Mouse (Mus musculus): Measurements from ENCODE around the gene Tmem269. TPM values are rescaled to one million over a fixed set of nuclear protein-coding genes. Genes with fewer than 3 reads are reported as not detected.

The Tmem269 gene
- 0.06 and 0.07 TPM in 2 replicates for polyA plus RNA-seq (2012; rRNA removed)

- 37% methylated on average over 11 of the region's 11 CpGs for WGBS
- Histone ChIP-seq H3K4me1 (ENCODE audit: control insufficient read depth, insufficient read depth, insufficient read length) (no peaks in the 10 kb centered on the region), H3K4me3 (ENCODE audit: extremely low read depth, insufficient read depth, insufficient read length) (no peak within 1 kb of the TSS), H3K27me3 (ENCODE audit: control insufficient read depth, insufficient read depth, low read length) (no peaks in the 10 kb centered on the region), H3K27ac (ENCODE audit: insufficient read depth, low read length) (no peak within 1 kb of the TSS), H3K36me3 (ENCODE audit: control insufficient read depth, insufficient read depth, low read length) (no peaks in the 10 kb centered on the region)
- no peak for TF ChIP-seq CTCF (IDR thresholded peaks at IDR 0.05; ENCODE audit: extremely low read depth, insufficient read depth, insufficient read length, insufficient replicate concordance)
- no peak for TF ChIP-seq POLR2A (IDR thresholded peaks at IDR 0.05; ENCODE audit: low read depth, low read length)
- no peak for DNase-seq (ENCODE audit: low read depth in 1 of 2, low spot score in 2 of 2)
Observed at GRCm38 (mm10) chr4:119218169-119218568, at the start of gene Tmem269. Tmem269 (minus strand) TSS chr4:119218217.

GRCm38 (mm10) chr4:119266606-119267005 is 48.6 kb upstream of the Tmem269 start:
- Histone ChIP-seq H3K4me3 (ENCODE audit: extremely low read depth, insufficient read depth, insufficient read length) (no peak overlapping the region), H3K4me1 (ENCODE audit: control insufficient read depth, insufficient read depth, insufficient read length) (no peaks in the 10 kb centered on the region), H3K27ac (ENCODE audit: insufficient read depth, low read length) (no peak overlapping the region), H3K36me3 (ENCODE audit: control insufficient read depth, insufficient read depth, low read length) (peaks cover 1% of the 10 kb centered on the region; the same call in 1 of the 2 replicates), H3K27me3 (ENCODE audit: control insufficient read depth, insufficient read depth, low read length) (no peaks in the 10 kb centered on the region)
- TF ChIP-seq CTCF (IDR thresholded peaks at IDR 0.05; ENCODE audit: extremely low read depth, insufficient read depth, insufficient read length, insufficient replicate concordance) (no peak), POLR2A (IDR thresholded peaks at IDR 0.05; ENCODE audit: low read depth, low read length) (no peak)
- no peak for DNase-seq (ENCODE audit: low read depth in 1 of 2, low spot score in 2 of 2)
- WGBS: 66% methylated on average over 13 of the region's 13 CpGs

GRCm38 (mm10) chr4:119263459-119263858 is 45.4 kb upstream of the Tmem269 start:
- H3K27me3 ChIP-seq (ENCODE audit: control insufficient read depth, insufficient read depth, low read length): no peaks in the 10 kb centered on the region
- WGBS: 79% methylated on average over 3 of the region's 3 CpGs
- no peaks in the 10 kb centered on the region for H3K36me3 ChIP-seq (ENCODE audit: control insufficient read depth, insufficient read depth, low read length)
- no peak overlapping the region for H3K27ac ChIP-seq (ENCODE audit: insufficient read depth, low read length)
- TF ChIP-seq POLR2A (IDR thresholded peaks at IDR 0.05; ENCODE audit: low read depth, low read length) (no peak), CTCF (IDR thresholded peaks at IDR 0.05; ENCODE audit: extremely low read depth, insufficient read depth, insufficient read length, insufficient replicate concordance) (no peak)
- no peak overlapping the region for H3K4me3 ChIP-seq (ENCODE audit: extremely low read depth, insufficient read depth, insufficient read length)
- no peaks in the 10 kb centered on the region for H3K4me1 ChIP-seq (ENCODE audit: control insufficient read depth, insufficient read depth, insufficient read length)
- no peak for DNase-seq (ENCODE audit: low read depth in 1 of 2, low spot score in 2 of 2)

GRCm38 (mm10) chr4:119262483-119262882 is 44.5 kb upstream of the Tmem269 start:
- no peak overlapping the region for H3K4me3 ChIP-seq (ENCODE audit: extremely low read depth, insufficient read depth, insufficient read length)
- 83% methylated on average over 5 of the region's 5 CpGs for WGBS
- DNase-seq (ENCODE audit: low read depth in 1 of 2, low spot score in 2 of 2): no peak
- H3K36me3 ChIP-seq (ENCODE audit: control insufficient read depth, insufficient read depth, low read length): no peaks in the 10 kb centered on the region
- TF ChIP-seq CTCF (IDR thresholded peaks at IDR 0.05; ENCODE audit: extremely low read depth, insufficient read depth, insufficient read length, insufficient replicate concordance) (no peak), POLR2A (IDR thresholded peaks at IDR 0.05; ENCODE audit: low read depth, low read length) (no peak)
- H3K4me1 ChIP-seq (ENCODE audit: control insufficient read depth, insufficient read depth, insufficient read length): no peaks in the 10 kb centered on the region
- H3K27me3 ChIP-seq (ENCODE audit: control insufficient read depth, insufficient read depth, low read length): no peaks in the 10 kb centered on the region
- no peak overlapping the region for H3K27ac ChIP-seq (ENCODE audit: insufficient read depth, low read length)

GRCm38 (mm10) chr4:119261087-119261713 is 43.2 kb upstream of the Tmem269 start:
- no peaks in the 10 kb centered on the region for H3K4me1 ChIP-seq (ENCODE audit: control insufficient read depth, insufficient read depth, insufficient read length)
- no peak for DNase-seq (ENCODE audit: low read depth in 1 of 2, low spot score in 2 of 2)
- H3K27ac ChIP-seq (ENCODE audit: insufficient read depth, low read length): no peak overlapping the region
- no peaks in the 10 kb centered on the region for H3K27me3 ChIP-seq (ENCODE audit: control insufficient read depth, insufficient read depth, low read length)
- H3K36me3 ChIP-seq (ENCODE audit: control insufficient read depth, insufficient read depth, low read length): no peaks in the 10 kb centered on the region
- 43% methylated on average over 7 of the region's 7 CpGs for WGBS
- H3K4me3 ChIP-seq (ENCODE audit: extremely low read depth, insufficient read depth, insufficient read length): no peak overlapping the region
- TF ChIP-seq POLR2A (IDR thresholded peaks at IDR 0.05; ENCODE audit: low read depth, low read length) (no peak), CTCF (IDR thresholded peaks at IDR 0.05; ENCODE audit: extremely low read depth, insufficient read depth, insufficient read length, insufficient replicate concordance) (no peak)

GRCm38 (mm10) chr4:119259344-119260254 is 41.6 kb upstream of the Tmem269 start:
- Histone ChIP-seq H3K27me3 (ENCODE audit: control insufficient read depth, insufficient read depth, low read length) (no peaks in the 10 kb centered on the region), H3K4me3 (ENCODE audit: extremely low read depth, insufficient read depth, insufficient read length) (no peak overlapping the region), H3K36me3 (ENCODE audit: control insufficient read depth, insufficient read depth, low read length) (no peaks in the 10 kb centered on the region), H3K27ac (ENCODE audit: insufficient read depth, low read length) (no peak overlapping the region), H3K4me1 (ENCODE audit: control insufficient read depth, insufficient read depth, insufficient read length) (no peaks in the 10 kb centered on the region)
- TF ChIP-seq CTCF (IDR thresholded peaks at IDR 0.05; ENCODE audit: extremely low read depth, insufficient read depth, insufficient read length, insufficient replicate concordance): no peak
- no peak for TF ChIP-seq POLR2A (IDR thresholded peaks at IDR 0.05; ENCODE audit: low read depth, low read length)
- DNase-seq (ENCODE audit: low read depth in 1 of 2, low spot score in 2 of 2): no peak
- 90% methylated on average over 15 of the region's 15 CpGs for WGBS
